Mouse (Mus musculus): ENCODE data around the gene Ppp1r15a.
"Not testable (repeated sequence)": the region's sequence is repeated elsewhere in the genome, so short reads cannot be mapped to it uniquely, and the experiment has no call there.

The Ppp1r15a gene

GRCm38 (mm10) chr7:45551512-45551883 lies 25.4 kb upstream of the Ppp1r15a start:
- no peak for DNase-seq (ENCODE audit: low spot score)

GRCm38 (mm10) chr7:45550821-45551511 lies 24.9 kb upstream of the Ppp1r15a start:
- no peak for DNase-seq (ENCODE audit: low spot score)

- DNase-seq (ENCODE audit: low spot score), result no peak
Measured at GRCm38 (mm10) chr7:45549641-45550436, 23.8 kb upstream of the Ppp1r15a start.

- no peak for DNase-seq (ENCODE audit: low spot score)
Measured at GRCm38 (mm10) chr7:45544525-45544924, 18.5 kb upstream of the Ppp1r15a start.

GRCm38 (mm10) chr7:45540213-45540612 lies 14.1 kb upstream of the Ppp1r15a start:
- no peak for DNase-seq (ENCODE audit: low spot score)

- no peak for DNase-seq (ENCODE audit: low spot score)
Measured at GRCm38 (mm10) chr7:45539095-45539494, 13.0 kb upstream of the Ppp1r15a start.

GRCm38 (mm10) chr7:45538163-45539041 lies 12.3 kb upstream of the Ppp1r15a start:
- DNase-seq (ENCODE audit: low spot score), result no peak

GRCm38 (mm10) chr7:45537602-45538001 lies 11.5 kb upstream of the Ppp1r15a start:
- no peak for DNase-seq (ENCODE audit: low spot score)

- no peak for DNase-seq (ENCODE audit: low spot score)
Measured at GRCm38 (mm10) chr7:45535676-45536075, 9.6 kb upstream of the Ppp1r15a start.

- no peak for DNase-seq (ENCODE audit: low spot score)
Measured at GRCm38 (mm10) chr7:45530643-45531042, 4.6 kb upstream of the Ppp1r15a start.

- no peak for DNase-seq (ENCODE audit: low spot score)
Measured at GRCm38 (mm10) chr7:45529461-45529860, 3.4 kb upstream of the Ppp1r15a start.

- not testable (repeated sequence) for DNase-seq (ENCODE audit: low spot score)
Measured at GRCm38 (mm10) chr7:45527169-45527568, 1.1 kb upstream of the Ppp1r15a start.

GRCm38 (mm10) chr7:45526474-45527120 lies 529 bp upstream of the Ppp1r15a start:
- no peak for DNase-seq (ENCODE audit: low spot score)

- DNase-seq (ENCODE audit: low spot score), result no peak
Measured at GRCm38 (mm10) chr7:45524841-45525621, 1.0 kb downstream of the Ppp1r15a start.

- no peak for DNase-seq (ENCODE audit: low spot score)
Measured at GRCm38 (mm10) chr7:45523678-45524170, 2.3 kb downstream of the Ppp1r15a start.

- DNase-seq (ENCODE audit: low spot score), result no peak
Measured at GRCm38 (mm10) chr7:45522957-45523676, 3.0 kb downstream of the Ppp1r15a start.

GRCm38 (mm10) chr7:45522194-45522752 lies 3.8 kb downstream of the Ppp1r15a start:
- DNase-seq (ENCODE audit: low spot score), result no peak

- DNase-seq (ENCODE audit: low spot score), result peak; percentile 54
Measured at GRCm38 (mm10) chr7:45521728-45522184, 4.3 kb downstream of the Ppp1r15a start.

- DNase-seq (ENCODE audit: low spot score), result no peak
Measured at GRCm38 (mm10) chr7:45520605-45521004, 5.5 kb downstream of the Ppp1r15a start.

Measured in ovary, postnatal 10 days (tissue).